Mouse (Mus musculus) Patski (cell line): ENCODE measurements at regions not wholly inside any gene's neighbourhood (a gene's known extent, or its start where the extent isn't known, plus 50 kb on each side); places are given as distances from the start of the nearest gene placed in this dataset.

Experiments used
- ATAC-seq: fragments of 100-300 bp; one replicate; pipeline ENCODE4 v1.8.0; 2021
- CTCF ChIA-PET: fragments of 350-600 bp; sonication (Branson Sonifier 250); formaldehyde crosslinking; loops from one replicate; lab custom pipeline; 2022; ENCODE audit warnings: inconsistent platforms; lab: Charles Lee
- POLR2A ChIA-PET: fragments of 350-600 bp; sonication (Branson Sonifier 250); formaldehyde crosslinking; loops from one replicate; lab custom pipeline; 2022; ENCODE audit warnings: antibody characterized with exemption, inconsistent platforms; lab: Charles Lee
- DNase-seq: peaks from one replicate; pipeline ENCODE4 v3.0.0-alpha.2; 2011; ENCODE audit warnings: low read depth, low spot score
- H3K27me3 ChIP-seq: fragments of 371-371 bp; one replicate; pipeline ENCODE4 v1.5.1; 2021
- CTCF ChIP-seq: fragments of 100-300 bp; IDR thresholded peaks from one replicate; pipeline ENCODE4 v1.5.1; 2021
- in situ Hi-C: fragments of 300-500 bp; cut with MboI; formaldehyde crosslinking; loops from 3 replicates; pipeline ENCODE4 v1.11.1; 2018; ENCODE audit warnings: low pct_unique_long_range_greater_than_20kb, mixed read lengths

GRCm38 (mm10) chr10:17253040-17253439 lies 470.0 kb upstream of the Cited2 start:
- DNase-seq = no peak
- in situ Hi-C loops = no loop called here
- POLR2A ChIA-PET = interaction anchor here (1.1 kb wide), 1 partner anchor 663 kb away, joined by 4 read pairs; no protein-coding TSS in a partner anchor
- CTCF ChIA-PET = interaction anchor here (1.1 kb wide), 1 partner anchor 9 kb away, joined by 6 read pairs; no protein-coding TSS in a partner anchor
- no peak for TF ChIP-seq CTCF
- H3K27me3 ChIP-seq = no peaks in the 10 kb centered on the region
- no peak for ATAC-seq

- CTCF ChIA-PET = interaction anchor here (0.9 to 1.0 kb wide), 2 partner anchors 10 to 26 kb away, joined by 3 read pairs; no protein-coding TSS in a partner anchor
- H3K27me3 ChIP-seq = no peaks in the 10 kb centered on the region
- peak; percentile 58 for ATAC-seq
- DNase-seq = no peak
- no peak for TF ChIP-seq CTCF
- POLR2A ChIA-PET = no interaction called here
- in situ Hi-C loops = no loop called here
Measured at GRCm38 (mm10) chr10:17260154-17260553, 462.9 kb upstream of the Cited2 start.

- H3K27me3 ChIP-seq = no peaks in the 10 kb centered on the region
- peak; percentile 83 for ATAC-seq
- ChIA-PET POLR2A (no interaction called here), CTCF (interaction anchor here (0.9 to 1.0 kb wide), 2 partner anchors 10 to 26 kb away, joined by 3 read pairs; no protein-coding TSS in a partner anchor)
- TF ChIP-seq CTCF = no peak
- no peak for DNase-seq
- in situ Hi-C loops = no loop called here
Measured at GRCm38 (mm10) chr10:17260615-17261014, 462.4 kb upstream of the Cited2 start.

GRCm38 (mm10) chr10:17261192-17261824 lies 461.7 kb upstream of the Cited2 start:
- ATAC-seq (no peak), DNase-seq (no peak)
- ChIA-PET CTCF (interaction anchor here (0.8 kb wide), 1 partner anchor 79 kb away, joined by 3 read pairs; no protein-coding TSS in a partner anchor), POLR2A (no interaction called here)
- no peaks in the 10 kb centered on the region for H3K27me3 ChIP-seq
- TF ChIP-seq CTCF = no peak
- in situ Hi-C loops = no loop called here

GRCm38 (mm10) chr10:17261825-17262205 lies 461.2 kb upstream of the Cited2 start:
- no peak for ATAC-seq
- no peak for DNase-seq
- ChIA-PET POLR2A (no interaction called here), CTCF (interaction anchor here (0.8 kb wide), 1 partner anchor 80 kb away, joined by 3 read pairs; no protein-coding TSS in a partner anchor)
- H3K27me3 ChIP-seq = no peaks in the 10 kb centered on the region
- in situ Hi-C loops = no loop called here
- TF ChIP-seq CTCF = no peak

GRCm38 (mm10) chr10:17272646-17273045 lies 450.4 kb upstream of the Cited2 start:
- no peak for TF ChIP-seq CTCF
- in situ Hi-C loops = no loop called here
- DNase-seq (no peak), ATAC-seq (no peak)
- ChIA-PET CTCF (interaction anchor here (1.1 kb wide), 1 partner anchor 450 kb away, joined by 3 read pairs; the partner anchor contains the start of gene Cited2), POLR2A (no interaction called here)
- no peaks in the 10 kb centered on the region for H3K27me3 ChIP-seq

GRCm38 (mm10) chr10:17273855-17274254 lies 449.2 kb upstream of the Cited2 start:
- ChIA-PET POLR2A (no interaction called here), CTCF (no interaction called here)
- no peak for TF ChIP-seq CTCF
- ATAC-seq (no peak), DNase-seq (no peak)
- in situ Hi-C loops = no loop called here
- H3K27me3 ChIP-seq = no peaks in the 10 kb centered on the region

- CTCF ChIA-PET = interaction anchor here (1.1 to 1.4 kb wide), 3 partner anchors 15 to 55 kb away, joined by 3 read pairs; no protein-coding TSS in a partner anchor
- in situ Hi-C loops = no loop called here
Measured at GRCm38 (mm10) chr10:17275214-17275613, 447.8 kb upstream of the Cited2 start.

GRCm38 (mm10) chr10:17277911-17278310 lies 445.1 kb upstream of the Cited2 start:
- CTCF ChIA-PET = no interaction called here
- TF ChIP-seq CTCF = no peak
- no peak for ATAC-seq
- no peaks in the 10 kb centered on the region for H3K27me3 ChIP-seq
- in situ Hi-C loops = no loop called here
- POLR2A ChIA-PET = interaction anchor here (0.6 kb wide), 1 partner anchor 24 kb away, joined by 4 read pairs; no protein-coding TSS in a partner anchor
- no peak for DNase-seq

More at GRCm38 (mm10) chr10:17275214-17275613, 447.8 kb upstream of the Cited2 start:
- no peak for TF ChIP-seq CTCF
- POLR2A ChIA-PET = interaction anchor here (0.6 kb wide), 1 partner anchor 430 kb away, joined by 6 read pairs; no protein-coding TSS in a partner anchor
- ATAC-seq = no peak
- H3K27me3 ChIP-seq = no peaks in the 10 kb centered on the region
- DNase-seq = no peak

- DNase-seq = no peak
- ChIA-PET POLR2A (no interaction called here), CTCF (no interaction called here)
- no peak for ATAC-seq
- in situ Hi-C loops = no loop called here
- H3K27me3 ChIP-seq = no peaks in the 10 kb centered on the region
- TF ChIP-seq CTCF = no peak
Measured at GRCm38 (mm10) chr10:17284858-17285257, 438.2 kb upstream of the Cited2 start.

- no peak for ATAC-seq
- POLR2A ChIA-PET = no interaction called here
- no peak for TF ChIP-seq CTCF
- in situ Hi-C loops = no loop called here
- DNase-seq = no peak
- no peaks in the 10 kb centered on the region for H3K27me3 ChIP-seq
- CTCF ChIA-PET = interaction anchor here (1.1 kb wide), 1 partner anchor 63 kb away, joined by 4 read pairs; no protein-coding TSS in a partner anchor
Measured at GRCm38 (mm10) chr10:17287141-17287540, 435.9 kb upstream of the Cited2 start.
